Mouse (Mus musculus): ENCODE measurements at regions not wholly inside any gene's neighbourhood (a gene's known extent, or its start where the extent isn't known, plus 50 kb on each side); places are given as distances from the start of the nearest gene placed in this dataset.
A peak's percentile ranks its signal among the peaks of the same experiment; 100 is the strongest.

DNA sequence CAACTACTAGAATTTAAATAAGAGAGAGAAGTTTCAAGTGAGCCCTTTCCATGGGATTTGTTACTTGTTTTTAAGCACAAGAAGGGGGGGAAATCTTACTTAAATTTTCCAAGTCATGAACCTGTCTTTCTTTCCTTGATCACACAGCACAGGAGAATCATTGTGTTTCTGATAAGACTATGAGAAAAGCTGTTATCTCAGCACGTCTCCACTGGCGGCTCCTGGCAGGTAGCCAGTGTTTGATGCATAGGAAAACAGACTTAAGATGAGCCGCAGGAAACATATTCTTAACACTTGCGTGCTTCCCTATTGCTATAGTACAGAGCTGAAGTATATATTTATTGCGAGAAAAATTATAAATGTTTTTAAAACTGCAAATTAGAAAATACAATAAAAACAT is 920.3 kb downstream of the Efna5 start:
- DNase-seq (ENCODE audit: low spot score in 2 of 2) = no peak

DNA sequence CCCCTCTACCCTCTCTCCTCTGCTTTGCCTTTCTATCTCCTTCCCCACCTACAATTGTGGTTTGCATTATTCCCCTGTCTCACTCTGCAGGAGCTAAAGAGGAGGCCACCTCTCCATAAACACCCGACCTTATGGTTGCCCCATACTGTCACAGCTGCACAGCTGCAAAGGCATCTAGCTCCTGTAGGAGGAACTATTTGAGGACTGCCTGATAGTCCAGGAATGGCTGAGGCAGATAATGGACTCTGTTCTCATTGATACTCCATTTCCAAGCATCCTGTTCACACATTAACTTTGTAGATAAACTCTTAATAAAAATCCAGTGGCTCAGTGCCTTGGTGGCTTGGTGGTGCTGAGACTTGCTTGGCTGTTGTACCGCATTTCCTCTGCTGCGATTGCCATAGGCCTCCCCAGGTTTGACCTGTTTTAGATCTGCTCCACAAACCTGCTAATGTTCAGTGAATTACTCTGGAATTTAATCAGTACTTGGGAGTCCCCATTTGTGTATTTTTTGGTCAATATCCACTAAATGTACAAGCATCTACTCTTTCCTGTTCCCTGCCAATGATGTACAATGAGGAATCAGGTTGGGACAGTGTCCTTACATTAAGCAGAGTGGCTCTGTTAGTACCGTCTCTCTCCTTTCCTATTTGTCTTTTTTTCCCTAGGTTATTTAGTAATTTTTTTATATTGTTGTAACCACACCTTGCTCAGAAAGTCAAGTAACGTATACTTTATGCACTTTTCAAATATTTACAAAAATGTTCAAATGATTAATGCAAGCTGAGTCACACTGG is 920.9 kb downstream of the Efna5 start:
- no peak for DNase-seq (ENCODE audit: low spot score in 2 of 2)

DNA sequence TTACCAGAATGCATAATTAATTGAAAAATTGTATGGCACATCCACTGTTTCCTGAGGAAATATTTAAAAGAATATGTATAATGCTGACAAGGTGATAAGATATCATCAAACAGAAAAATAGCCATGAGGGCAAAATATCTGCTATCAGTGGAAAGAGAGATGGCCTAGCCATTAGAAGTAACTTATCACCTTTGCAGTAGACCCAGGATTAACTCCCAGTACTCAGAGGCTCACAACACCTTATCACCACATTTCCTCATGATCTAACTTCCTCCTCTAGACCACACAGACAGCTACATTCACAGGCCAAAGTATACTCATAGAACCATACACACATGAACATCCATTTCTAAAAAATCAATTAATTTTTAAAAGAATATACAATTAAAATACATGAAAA is 963.4 kb downstream of the Efna5 start:
- no peak for DNase-seq (ENCODE audit: low spot score in 2 of 2)

DNA sequence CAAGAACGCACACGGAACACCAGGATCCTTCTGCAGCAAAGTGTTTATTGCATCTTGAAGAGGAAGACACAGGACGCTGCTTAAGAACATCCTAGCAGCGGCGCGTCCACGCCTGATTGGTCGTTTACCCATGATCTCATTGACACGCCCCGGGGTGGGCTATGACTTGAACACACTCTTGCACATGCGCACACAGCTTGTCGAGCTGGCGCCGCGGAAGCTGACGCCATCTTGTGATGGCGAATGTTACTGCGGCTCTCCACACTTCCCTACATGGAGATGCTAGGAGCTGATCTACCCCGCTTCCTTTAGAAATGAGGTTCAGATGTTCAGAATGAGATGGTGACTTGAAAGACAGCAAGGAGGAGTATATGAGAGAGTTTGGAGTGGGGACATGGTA is 978.2 kb downstream of the Efna5 start:
- no peak for DNase-seq (ENCODE audit: low spot score in 2 of 2)

DNA sequence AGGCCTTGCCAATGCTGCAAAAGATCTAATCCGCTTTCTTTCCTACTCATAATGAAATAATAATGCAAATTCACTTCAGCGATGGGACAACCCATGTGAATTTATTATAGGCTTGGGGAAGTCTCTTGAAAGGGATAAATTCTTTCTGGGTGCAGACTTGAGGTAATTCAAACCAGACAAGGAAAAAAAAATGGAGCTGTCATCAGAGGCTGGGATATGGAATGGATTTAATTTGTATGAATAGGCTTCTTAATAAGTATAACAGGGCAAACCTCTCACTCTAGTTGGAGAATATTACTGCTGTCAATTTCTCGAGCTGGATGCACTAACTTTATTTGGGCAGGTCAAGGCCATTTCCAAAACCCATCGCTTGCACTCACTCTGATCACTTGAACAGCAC is 990.5 kb downstream of the Efna5 start:
- DNase-seq (ENCODE audit: low spot score in 2 of 2) = no peak

DNA sequence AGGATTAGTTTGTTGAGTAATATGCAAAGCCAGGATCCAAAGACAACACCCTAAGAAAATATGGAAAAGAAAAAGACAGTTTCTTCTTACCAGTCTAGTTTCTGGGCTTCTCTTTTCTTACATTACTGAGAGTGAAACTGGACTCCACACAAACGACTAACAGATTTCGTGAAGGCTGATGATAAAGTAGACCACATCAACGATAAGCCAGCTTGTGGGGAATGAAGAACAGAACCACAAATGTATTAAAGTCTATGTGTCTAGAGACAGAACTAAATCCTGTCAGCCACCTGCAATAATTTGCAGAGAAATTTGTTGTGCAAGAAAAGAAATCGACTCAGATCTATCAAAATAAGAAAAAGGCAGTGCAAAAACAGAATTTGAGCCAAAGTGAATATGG is 1015.0 kb downstream of the Efna5 start:
- no peak for DNase-seq (ENCODE audit: low spot score in 2 of 2)

DNA sequence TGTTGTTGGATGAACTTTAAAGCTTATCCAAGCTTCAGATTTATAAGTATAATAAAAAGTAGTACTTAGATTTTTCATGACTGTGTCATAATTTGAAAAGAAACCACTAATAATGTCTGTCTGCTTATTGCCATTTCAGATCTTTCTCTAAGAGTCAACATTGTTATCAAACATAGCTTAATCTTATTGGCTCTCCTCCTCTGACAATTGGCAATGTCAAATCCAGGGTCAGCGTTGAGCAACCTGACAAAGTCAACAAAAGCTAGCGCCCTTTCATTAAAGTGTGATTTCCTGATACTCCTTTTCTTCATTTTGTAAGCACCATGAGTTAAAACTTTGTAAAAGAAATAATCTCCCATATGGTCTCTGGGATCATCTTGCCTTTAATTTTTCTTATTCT is 1018.7 kb downstream of the Efna5 start:
- DNase-seq (ENCODE audit: low spot score in 2 of 2) = no peak

DNA sequence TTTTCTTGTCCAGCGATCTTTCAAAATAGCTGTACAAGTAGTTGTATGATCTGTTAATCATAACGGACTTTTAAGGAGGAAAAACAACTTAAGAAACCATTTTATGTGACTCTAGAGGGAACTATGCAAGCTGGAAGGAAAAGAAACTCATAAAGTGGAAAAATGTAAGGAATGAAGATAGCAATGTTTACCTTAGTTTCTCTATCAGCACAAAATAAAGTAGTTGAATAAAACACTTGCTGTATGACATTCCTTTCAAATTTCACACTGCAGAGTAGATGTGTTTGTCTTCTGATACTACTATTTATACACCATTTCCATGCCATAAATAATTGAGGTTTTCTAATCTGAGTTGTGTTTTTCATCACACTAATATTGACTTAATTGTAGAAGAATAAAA is 1043.6 kb downstream of the Efna5 start:
- no peak for DNase-seq (ENCODE audit: low spot score in 2 of 2)

DNA sequence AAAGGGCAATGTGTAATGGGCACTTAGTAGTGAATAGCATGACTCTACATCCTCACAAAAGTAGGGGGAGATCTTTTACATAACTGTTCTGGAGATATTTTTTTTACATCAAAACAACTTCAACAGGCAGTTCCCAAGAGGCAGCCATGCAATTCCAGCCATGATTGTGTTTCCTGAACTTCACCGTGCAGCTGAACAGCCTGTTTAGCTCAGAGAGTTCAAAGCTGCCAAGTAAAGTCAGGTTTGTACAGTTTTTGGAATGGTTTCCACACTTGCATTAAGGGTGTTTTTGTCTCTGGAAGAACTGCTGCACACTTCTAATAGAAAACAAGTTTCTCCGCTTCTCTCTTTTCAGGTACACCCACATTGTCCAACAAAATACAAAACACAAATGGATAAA is 1065.6 kb downstream of the Efna5 start:
- peak; percentile 23 to 24 for DNase-seq (ENCODE audit: low spot score in 2 of 2)

DNA sequence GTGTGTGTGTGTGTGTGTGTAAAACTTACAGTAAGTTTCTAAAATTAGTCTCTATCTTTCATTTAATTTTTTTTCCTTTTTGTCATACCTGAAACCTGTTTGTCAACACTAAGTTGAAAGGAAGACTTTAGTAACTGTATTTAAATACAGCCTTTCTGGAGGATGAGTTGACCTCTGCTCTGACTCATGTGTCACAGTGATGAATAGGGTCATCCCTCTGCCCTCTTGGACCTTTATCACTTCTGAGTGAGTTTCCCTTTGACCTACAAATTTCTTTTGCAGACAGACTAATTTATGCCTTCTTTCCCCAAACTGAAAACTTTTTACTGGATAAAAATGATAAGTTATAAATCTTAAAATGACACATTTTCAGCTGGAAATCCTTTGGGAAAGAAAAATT is 1112.8 kb downstream of the Efna5 start:
- no peak for DNase-seq (ENCODE audit: low spot score in 2 of 2)

DNA sequence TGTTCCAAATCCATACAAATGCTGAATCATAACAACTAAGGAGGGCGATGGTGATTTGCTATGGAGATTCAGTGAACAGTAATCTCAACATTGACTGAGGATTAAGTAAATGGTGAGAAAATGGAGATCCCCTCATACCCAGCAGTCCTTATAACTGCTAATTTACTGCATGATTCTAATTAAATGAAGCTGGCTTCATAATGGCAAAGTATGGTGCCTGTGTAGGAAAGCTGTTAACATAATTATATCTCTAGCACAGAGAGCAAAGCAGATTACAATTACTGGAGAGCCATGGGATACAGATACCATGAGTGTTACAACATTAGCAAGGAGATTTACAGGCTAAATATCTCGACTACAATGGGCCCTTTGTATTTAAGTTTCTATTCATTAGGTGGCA is 1116.0 kb downstream of the Efna5 start:
- DNase-seq (ENCODE audit: low spot score in 2 of 2) = no peak

Data from heart, adult 9 months (tissue).